In the genomic region with DNA sequence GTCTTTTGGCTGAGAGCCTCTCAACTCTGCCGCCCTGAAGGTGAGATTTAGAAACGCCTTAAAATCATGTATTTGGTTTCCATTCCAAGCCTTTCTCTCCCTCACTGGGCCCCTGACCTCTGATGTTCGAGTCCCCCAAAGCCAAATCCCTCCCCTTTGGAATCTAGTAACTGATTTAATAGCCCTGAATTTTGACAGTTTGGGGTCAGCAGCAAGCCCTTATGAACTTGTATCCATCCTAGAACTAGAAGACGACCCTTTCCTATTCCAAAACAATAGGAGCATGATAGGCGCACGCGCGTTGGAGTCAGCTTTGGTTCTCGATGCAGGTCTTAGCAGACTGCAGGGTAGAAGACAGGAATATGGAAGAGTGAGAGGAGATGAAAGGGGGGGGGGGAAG, we compare ENCODE assay signal across 8 mouse cellular contexts. TPM values are rescaled to one million over a fixed set of nuclear protein-coding genes. Genes with fewer than 3 reads are reported as not detected.
A peak's percentile ranks its signal among the peaks of the same experiment; 100 is the strongest.
DNase-seq lines count a peak whose midpoint lies in the region; ATAC-seq lines count a peak whose summit lies in the region.

No protein-coding gene starts in this region.

- DNase-seq in cerebellum, postnatal 14 days = peak; percentile 43 to 45
- peak; percentile 41 for DNase-seq in liver, embryonic 11.5 days (ENCODE audit: low spot score)
- DNase-seq in neural tube, embryonic 10.5 days (ENCODE audit: extremely low spot score, low spot score) = peak; percentile 49
- DNase-seq in c-Kit-positive CD71-positive TER-119-positive erythroid progenitor cells, embryonic 14.5 days (ENCODE audit: low spot score) = no peak
- DNase-seq in testis, postnatal 14 days (ENCODE audit: low spot score) = no peak

- peaks cover 2% of the 10 kb centered on the region for H3K36me3 ChIP-seq in megakaryocyte, embryonic 14.5 days (replicated peaks; ENCODE audit: low read length)
- no peaks in the 10 kb centered on the region for H3K36me3 ChIP-seq in hindbrain, embryonic 13.5 days
- no peaks in the 10 kb centered on the region for H3K36me3 ChIP-seq in liver, embryonic 11.5 days (ENCODE audit: control insufficient read depth, insufficient read depth, low read length)

- ATAC-seq in megakaryocyte, adult 5-6 weeks (ENCODE audit: poor library complexity, severe bottlenecking) = no peak
- ATAC-seq in hindbrain, embryonic 13.5 days (ENCODE audit: low FRiP score) = peak; percentile 80
- peak; percentile 26 for ATAC-seq in liver, embryonic 11.5 days (replicated peaks; ENCODE audit: low FRiP score)

- peak overlapping the region; percentile 94 for H3K27ac ChIP-seq in hindbrain, embryonic 13.5 days
- H3K27ac ChIP-seq in liver, embryonic 11.5 days (ENCODE audit: low read depth, low read length) = peak overlapping the region; percentile 4; the same call in 1 of the 2 replicates

- H3K9ac ChIP-seq in hindbrain, embryonic 13.5 days = peak overlapping the region; percentile 83
- peak overlapping the region; percentile 44 for H3K9ac ChIP-seq in liver, embryonic 11.5 days (ENCODE audit: low read depth, low read length)

- H3K4me3 ChIP-seq in megakaryocyte, embryonic 14.5 days (replicated peaks) = peak overlapping the region; percentile 93
- H3K4me3 ChIP-seq in hindbrain, embryonic 13.5 days = peak overlapping the region; percentile 58
- peak overlapping the region; percentile 52 for H3K4me3 ChIP-seq in liver, embryonic 11.5 days (ENCODE audit: low read depth, low read length)

- no peaks in the 10 kb centered on the region for H3K27me3 ChIP-seq in megakaryocyte, embryonic 14.5 days (replicated peaks)
- no peaks in the 10 kb centered on the region for H3K27me3 ChIP-seq in hindbrain, embryonic 13.5 days
- H3K27me3 ChIP-seq in liver, embryonic 11.5 days (replicated peaks; ENCODE audit: control insufficient read depth, insufficient read depth, low read length) = no peaks in the 10 kb centered on the region

- H3K4me1 ChIP-seq in megakaryocyte, embryonic 14.5 days = peaks cover 94% of the 10 kb centered on the region
- peaks cover 27% of the 10 kb centered on the region for H3K4me1 ChIP-seq in hindbrain, embryonic 13.5 days (replicated peaks)
- H3K4me1 ChIP-seq in liver, embryonic 11.5 days (replicated peaks; ENCODE audit: control insufficient read depth, insufficient read depth, low read length) = peaks cover 26% of the 10 kb centered on the region

- H3K9me3 ChIP-seq in megakaryocyte, embryonic 14.5 days = no peaks in the 10 kb centered on the region
- H3K9me3 ChIP-seq in hindbrain, embryonic 13.5 days = no peaks in the 10 kb centered on the region
- H3K9me3 ChIP-seq in liver, embryonic 11.5 days (ENCODE audit: control insufficient read depth, low read length) = no peaks in the 10 kb centered on the region

- WGBS in hindbrain, embryonic 13.5 days = 4% methylated on average over 9 of the region's 9 CpGs
- WGBS in liver, embryonic 11.5 days = 4% methylated on average over 9 of the region's 9 CpGs

- peak overlapping the region; percentile 66 for H3K4me2 ChIP-seq in hindbrain, embryonic 13.5 days
- H3K4me2 ChIP-seq in liver, embryonic 11.5 days = peak overlapping the region; percentile 80

RNA-seq across cellular contexts. Expression of a gene that starts 58.9 kb away (rescaled TPM):
- 0.17 and 0.75 TPM in 2 replicates for polyA plus RNA-seq in megakaryocyte, embryonic 14.5 days (2012; ENCODE audit: insufficient read depth, low replicate concordance)
- 23.7 and 24.8 TPM in 2 replicates for total RNA-seq in megakaryocyte, adult 5-6 weeks (2015)
- 13.5 and 18.1 TPM in 2 replicates for total RNA-seq in megakaryocyte, adult 5-6 weeks (2017)
- polyA plus RNA-seq in hindbrain, embryonic 13.5 days (2015; fragmentation: Nextera tagmentation; extraction: Ambion mirVana) = 54.5 and 56.1 TPM in 2 replicates
- polyA plus RNA-seq in liver, embryonic 11.5 days (2014; fragmentation: Nextera tagmentation; extraction: Ambion mirVana) = 26.5 and 34.5 TPM in 2 replicates

Comparison
In these comparisons a context has a peak if more than half of its experiments do, and no peak if none do; other contexts are left out.
1. DNase-seq: peak in cerebellum, postnatal 14 days (2 of 2), liver, embryonic 11.5 days (single experiment) and neural tube, embryonic 10.5 days (single experiment); none in c-Kit-positive CD71-positive TER-119-positive erythroid progenitor cells, embryonic 14.5 days (single experiment) and testis, postnatal 14 days (single experiment).
2. RNA of a gene that starts 58.9 kb away (polyA plus RNA-seq): 54.5 to 56.1 TPM in hindbrain, embryonic 13.5 days and 26.5 to 34.5 TPM in liver, embryonic 11.5 days; 0.17 to 0.75 TPM in megakaryocyte, embryonic 14.5 days; every median in the first group is over 10 times any median in the second.
3. Peak in every context shown above with its lines, with median percentiles within 50 percentile points of each other: H3K4me3 ChIP-seq.